Mouse (Mus musculus): ENCODE results near the gene Hgd.

Gene Hgd

DNA sequence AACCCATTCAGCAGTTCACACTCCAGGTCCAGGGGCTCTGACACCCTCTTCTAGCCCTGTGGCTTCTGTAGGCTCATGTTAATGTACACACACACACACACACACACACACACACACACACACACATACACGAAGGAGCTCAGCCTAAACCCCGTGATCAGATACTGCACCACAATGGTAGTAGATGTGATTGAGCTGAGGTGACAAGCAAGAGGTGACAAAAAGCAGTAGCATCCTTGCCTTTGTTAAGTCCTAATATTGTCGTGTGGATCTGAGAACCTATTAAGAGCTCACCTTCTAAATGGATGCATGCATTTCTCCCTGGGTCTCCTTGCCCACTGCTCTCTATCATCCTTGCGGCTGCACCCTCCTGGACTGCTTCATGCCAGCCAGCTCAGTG is 698 bp downstream of the Hgd start:
- DNase-seq (ENCODE audit: low spot score in 2 of 2) = no peak

DNA sequence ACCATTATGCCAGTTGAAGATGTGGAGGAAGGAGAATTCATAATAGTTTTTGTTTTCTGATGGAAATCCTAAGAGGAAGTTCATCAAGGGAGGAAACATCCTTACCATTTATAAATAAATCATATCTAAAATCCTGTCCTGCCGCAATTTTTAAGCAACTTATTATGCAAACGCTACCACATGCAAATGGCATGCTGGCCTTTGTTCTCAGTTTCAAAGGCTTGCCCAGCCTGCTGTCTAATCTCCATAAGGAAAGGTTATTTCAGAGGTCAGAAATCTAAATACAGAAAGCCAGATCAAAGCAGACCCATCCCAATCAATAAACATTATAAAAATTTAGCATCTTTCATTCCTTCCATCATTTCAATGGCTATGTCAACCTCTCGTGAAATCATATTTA is 1.9 kb downstream of the Hgd start:
- DNase-seq (ENCODE audit: low spot score in 2 of 2) = no peak

DNA sequence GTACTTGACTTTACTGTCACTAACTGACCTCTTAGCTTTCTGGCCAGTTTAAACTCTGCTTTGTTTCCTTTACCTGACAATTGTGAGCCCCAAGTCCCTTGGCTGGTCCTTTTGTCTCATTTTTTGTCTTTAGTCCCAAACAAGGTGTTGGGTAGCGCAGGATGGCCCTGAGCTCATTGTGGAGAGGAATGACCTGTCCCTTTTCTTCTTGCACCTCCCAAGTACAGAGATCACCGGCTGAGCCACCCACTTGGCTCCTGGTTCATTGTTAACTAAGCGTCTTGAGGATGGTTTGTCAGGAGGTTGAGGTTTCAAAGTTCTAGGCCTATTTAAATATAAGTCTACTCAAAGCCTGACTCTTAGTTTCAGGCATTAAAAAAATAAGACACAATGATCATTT is 3.4 kb downstream of the Hgd start:
- DNase-seq (ENCODE audit: low spot score in 2 of 2) = no peak

DNA sequence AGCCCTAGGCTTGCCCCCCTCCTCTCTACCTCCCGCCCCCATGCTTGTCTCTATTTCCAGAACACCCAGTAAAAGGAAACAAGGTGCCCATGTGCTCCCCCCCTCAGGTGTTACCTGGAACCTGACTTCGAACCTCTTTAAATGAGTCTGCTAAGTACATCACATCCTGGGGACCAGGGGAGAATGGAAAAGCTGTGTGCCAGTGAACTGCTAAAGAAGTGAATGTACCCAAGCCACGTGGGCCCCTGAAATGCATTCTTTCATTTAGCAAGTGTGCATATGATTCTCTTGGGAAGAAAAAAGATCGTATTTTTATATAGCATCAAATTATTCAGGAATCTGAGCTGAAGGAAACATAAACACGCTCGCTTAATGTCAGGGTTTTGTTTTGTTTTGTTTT is 3.8 kb downstream of the Hgd start:
- no peak for DNase-seq (ENCODE audit: low spot score in 2 of 2)

DNA sequence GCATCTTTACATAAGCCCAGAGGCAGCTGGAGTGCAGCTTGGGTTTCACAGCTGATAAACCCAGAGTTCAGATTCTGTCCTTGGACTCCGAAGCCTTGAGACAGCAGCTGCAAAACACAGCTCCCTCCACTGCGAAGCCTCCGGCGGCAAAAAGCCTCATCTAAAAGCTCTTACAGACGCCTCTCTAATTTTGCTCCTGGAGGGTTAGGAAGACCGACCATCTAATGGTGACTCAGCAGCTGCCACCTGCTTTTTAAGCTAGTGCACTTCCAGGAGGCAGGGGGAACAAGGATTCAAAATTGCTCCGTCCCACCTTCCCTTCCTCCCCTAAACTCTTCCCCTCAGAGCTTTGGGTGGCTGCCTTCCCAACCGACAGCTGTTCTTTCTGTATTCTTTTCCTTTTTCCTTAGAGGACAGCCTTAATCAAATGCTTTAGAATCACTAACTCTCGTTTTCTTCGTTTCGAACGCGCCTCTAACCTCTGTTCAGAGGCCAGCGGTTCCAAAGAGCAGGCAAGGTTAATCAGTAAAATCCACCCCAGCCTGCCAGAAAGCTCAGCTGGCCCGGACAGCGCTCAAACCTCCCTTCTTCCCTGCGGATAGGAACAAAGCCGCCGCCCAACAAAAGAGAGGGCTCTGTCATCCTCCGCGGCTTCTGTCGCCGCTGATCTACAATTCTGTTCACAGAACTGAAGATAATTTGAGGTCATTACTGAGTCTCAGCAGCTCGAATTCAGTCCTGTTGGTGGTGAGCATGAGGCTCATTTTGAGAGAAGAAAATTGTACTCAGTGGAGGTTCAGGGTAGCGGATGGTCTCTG is 4.5 kb downstream of the Hgd start:
- no peak for DNase-seq (ENCODE audit: low spot score in 2 of 2)

DNA sequence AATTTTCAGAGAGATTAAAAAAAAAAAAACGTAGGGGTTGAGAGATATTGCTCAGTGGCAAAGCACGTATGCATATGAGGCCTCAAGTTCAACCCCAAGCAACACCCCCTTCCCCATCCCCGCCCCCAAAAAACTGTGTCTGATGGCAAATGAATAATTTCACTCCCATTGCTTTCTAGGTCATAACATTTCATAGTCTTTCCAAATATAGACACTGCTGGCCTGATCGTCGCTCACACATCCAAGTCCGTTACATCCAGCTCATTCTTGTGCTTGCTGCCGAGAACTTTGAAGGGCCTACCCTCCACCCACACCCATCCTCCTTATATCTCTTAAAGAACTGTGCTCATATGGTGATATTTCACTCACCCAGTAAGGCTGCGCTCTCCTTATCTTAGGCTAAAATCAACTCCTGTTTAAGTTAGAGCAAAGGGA is 5.2 kb downstream of the Hgd start:
- no peak for DNase-seq (ENCODE audit: low spot score in 2 of 2)

DNA sequence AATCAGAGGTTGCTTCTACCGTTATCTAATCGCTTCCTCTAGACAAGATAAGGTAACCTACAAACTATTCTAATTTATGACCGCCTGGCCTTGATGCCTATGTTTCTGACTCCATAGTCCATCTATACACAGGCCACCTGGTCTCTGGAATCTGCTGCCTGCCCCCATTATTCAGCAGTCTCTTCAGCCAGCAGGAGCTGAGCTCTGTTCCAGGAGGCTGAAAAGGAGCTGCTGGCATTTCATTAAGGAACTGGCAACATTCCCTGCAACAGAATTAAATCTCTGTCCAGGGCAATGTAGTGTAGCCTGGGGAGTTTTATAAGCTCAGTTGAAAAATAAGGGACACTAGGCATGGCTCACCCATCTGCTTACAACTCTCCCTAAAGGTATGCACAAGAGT is 11.0 kb downstream of the Hgd start:
- no peak for DNase-seq (ENCODE audit: low spot score in 2 of 2)

DNA sequence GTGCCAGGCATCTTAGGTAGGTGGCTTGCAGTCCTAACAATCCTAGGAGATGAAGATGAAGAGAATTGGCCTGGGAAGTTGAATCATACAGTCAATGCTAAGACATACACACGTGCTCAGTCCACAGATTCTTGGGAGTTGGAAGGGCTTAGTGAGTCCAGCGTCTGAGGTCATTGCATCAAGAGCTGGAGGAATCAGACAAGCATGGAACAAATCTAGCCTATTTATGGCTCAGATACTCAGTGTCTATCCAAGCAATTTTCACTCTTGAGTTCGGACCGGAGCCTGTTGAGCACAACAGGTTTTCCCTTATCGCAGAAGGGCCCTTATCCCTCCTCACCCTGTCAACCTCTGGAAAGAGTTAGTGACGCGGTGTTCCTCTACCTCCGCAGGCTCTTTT is 11.6 kb downstream of the Hgd start:
- DNase-seq (ENCODE audit: low spot score in 2 of 2) = no peak

DNA sequence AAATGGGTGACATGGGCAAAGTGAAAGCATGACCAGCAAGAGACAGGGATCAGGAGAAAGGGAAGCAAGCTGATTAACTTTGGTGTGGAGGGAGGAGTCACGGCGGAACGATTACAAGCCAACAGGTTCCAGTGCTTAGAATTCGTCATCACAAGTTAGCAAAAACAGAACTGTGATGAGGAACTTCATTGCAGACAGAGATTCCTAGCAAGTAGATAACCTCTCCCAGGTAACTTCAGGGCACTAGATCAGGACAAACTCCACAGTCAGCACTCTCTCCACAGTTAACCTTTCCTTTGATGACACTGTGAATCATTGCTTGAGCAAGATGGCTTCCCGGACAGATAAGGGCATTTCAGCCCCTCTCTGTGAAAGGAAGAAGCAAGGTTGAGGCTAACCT is 17.5 kb downstream of the Hgd start:
- DNase-seq (ENCODE audit: low spot score in 2 of 2) = no peak

DNA sequence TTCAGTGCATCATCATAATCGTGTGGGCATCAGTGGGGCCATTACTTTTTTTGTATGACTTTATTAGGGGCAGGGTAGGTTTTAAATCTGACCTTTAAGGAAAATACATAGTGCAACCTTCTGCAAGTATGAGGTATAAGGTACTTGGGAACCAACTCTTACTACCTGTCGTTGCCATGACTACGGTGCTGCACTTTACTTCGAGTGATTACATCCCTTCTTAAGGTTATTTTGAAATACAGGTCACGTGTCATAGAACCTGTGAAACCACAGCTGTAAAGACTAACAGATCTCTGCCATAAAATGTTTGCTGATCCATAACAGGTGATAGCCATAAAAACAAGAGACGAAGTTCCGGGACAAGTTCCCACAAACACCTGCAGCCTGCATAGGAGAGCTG is 18.5 kb downstream of the Hgd start:
- no peak for DNase-seq (ENCODE audit: low spot score in 2 of 2)

DNA sequence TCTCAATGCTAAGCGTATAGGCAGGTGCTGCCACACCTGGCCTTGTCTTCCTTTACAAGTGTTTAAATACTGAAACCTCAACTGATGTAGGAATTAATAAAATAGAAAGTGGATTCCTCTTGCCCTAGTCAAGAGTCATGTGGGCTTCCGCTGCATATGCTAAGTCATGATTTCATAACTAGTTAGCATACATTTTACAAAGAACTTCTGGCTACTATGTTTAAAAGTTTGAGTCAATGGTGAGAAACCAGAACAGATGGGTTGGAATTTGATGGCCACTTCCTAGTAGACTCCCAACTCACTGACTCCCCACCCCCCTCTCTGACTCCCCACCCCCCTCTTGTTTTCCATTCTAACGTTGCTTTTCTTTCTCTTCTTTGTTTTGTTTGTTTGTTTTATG is 19.4 kb downstream of the Hgd start:
- DNase-seq (ENCODE audit: low spot score in 2 of 2) = no peak

DNA sequence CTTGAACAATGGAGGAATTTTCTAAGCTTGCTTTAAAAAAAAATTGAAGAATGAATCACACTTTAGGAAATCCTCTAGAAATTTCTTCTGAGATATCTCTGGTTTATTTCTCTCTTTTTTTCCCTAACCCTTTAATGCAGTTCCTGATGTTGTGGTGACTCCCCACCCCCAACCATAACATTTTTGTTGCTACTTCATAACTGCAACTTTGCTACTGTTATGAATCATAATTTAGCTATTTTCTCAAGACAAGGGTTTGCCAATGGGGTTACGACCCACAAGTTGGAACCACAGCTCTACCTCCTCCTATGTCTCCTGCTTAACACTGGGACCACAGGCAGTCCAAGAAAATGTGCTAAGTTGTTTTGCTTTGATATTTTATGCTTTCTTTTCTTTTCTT is 23.5 kb downstream of the Hgd start:
- no peak for DNase-seq (ENCODE audit: low spot score in 2 of 2)

DNA sequence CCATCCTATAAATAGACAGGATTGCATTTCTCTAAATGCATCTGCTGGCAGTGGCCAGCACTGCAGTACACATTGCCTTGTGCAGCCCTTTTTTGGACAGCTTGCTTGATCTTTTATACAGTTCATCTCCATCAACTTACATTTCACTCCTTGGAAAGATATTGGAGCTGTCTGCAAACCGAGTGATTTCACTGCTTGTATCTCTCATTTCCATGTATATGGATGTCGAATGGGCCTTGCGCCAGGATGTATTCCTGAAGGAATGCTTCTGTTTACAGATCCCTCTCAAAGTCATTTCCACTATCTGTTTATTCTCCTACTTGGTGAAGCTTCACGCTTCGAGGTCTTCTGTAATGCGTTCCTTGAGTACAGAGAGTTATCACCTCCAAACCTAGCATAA is 24.3 kb downstream of the Hgd start:
- DNase-seq (ENCODE audit: low spot score in 2 of 2) = no peak

DNA sequence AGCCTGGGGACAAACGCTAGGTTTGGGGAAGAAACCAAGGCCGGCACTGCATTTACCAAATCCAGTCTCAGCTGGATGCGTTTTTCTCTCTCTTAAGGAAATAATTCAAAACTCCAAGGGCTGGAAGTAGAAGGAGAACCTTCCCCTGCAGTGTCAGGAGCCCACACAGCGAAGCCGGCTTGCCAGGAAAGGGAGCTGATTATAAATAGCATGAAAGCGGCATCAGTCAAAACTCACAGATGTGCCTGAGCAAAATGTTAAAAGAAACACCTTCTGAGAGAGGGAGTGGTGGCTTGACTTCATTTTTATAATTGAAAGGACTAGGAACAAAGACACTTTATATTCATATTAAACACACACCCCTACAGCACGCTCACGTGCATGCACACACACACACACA is 30.4 kb downstream of the Hgd start:
- DNase-seq (ENCODE audit: low spot score in 2 of 2) = no peak

DNA sequence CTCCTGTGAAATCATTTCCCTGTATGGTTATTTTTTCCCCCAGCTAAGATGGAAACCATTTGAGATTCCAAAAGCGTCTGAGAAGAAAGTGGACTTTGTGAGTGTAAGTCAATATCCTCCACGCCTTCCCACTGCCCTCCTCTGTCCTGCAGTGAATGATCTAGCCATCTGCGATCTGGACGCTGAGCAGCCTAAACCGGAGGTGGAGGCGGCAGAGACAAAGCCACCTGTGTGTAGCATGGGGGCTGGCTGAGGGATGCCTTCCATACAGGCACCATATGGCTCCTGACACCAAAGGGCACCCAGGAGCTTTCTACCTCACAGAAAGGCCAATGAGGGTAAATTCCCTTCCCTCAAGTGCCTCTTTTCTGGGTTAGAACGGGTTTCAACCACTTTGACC is 31.1 kb downstream of the Hgd start:
- DNase-seq (ENCODE audit: low spot score in 2 of 2) = no peak

DNA sequence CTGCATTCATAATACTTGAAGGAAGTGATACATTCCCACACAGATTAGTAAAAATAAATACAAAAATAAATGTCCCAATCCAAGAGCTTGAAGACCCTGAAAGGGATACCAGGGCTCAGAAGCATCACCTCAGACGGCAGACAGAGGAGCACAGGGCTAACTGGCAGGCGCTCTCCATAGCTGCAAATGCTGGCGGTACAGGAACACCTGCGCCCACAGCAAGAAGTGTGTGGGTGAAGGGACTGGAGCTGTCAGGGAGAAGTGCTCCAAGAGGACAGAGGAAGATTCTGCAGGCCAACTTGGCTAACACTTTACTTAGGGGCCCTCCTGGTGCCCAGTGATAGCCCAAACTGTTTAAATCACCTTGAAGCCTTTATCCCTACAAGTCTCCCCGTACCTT is 32.1 kb downstream of the Hgd start:
- DNase-seq (ENCODE audit: low spot score in 2 of 2) = no peak

DNA sequence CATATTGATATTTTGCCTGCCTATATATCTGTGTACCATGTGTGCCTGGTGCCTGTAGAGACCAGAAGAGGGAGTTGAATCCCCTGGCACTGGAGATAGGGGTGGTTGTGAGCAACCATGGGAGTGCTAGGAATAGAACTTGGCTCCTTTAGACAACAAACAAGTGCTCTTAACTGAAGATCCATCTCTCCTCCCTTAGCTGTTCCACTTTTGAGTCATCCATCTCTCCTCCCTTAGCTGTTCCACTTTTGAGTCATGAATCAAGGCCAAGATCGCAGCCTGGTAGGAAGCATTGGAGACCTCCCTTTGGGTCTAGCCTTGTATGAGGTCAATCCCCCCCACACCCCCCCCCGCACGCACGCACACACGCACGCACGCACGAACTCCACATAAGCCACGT is 34.6 kb downstream of the Hgd start:
- DNase-seq (ENCODE audit: low spot score in 2 of 2) = no peak

DNA sequence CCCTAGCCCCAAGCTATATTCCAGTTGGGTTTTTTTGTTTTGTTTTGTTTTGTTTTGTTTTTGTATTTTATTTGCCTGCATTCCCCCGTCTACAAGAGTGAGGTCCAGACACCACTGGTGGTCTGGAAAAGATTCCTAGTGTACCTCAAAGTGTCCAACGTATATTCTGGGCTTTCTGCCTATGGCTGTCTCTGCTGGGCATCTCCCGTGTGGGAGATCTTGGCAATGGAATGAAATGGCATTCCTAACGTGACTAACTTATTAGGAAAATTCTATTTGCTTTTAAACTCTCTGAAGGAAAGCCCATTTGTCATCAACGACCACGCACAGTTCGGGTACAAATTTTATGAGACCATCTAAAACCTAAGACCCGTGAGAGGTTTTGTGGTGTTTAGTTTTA is 35.5 kb downstream of the Hgd start:
- no peak for DNase-seq (ENCODE audit: low spot score in 2 of 2)

DNA sequence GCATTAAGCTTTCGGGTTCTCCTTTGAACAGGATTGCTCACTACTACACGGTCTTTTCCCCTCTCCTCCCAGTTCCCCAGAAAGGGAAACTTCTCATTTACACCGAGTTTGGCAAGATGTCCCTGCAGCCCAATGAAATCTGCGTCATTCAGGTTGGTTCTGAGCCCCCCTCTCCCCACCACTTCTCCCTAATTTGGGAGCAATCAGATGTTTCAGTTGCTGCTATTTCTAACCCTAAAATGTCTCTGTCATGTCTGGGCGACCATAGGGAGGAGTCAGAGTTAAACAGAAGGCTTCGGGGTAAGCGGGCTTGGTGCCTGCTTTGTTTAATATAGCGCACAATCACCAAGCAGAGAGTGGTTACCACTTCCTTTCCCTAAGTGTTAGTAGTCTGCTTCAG is 36.2 kb downstream of the Hgd start:
- DNase-seq (ENCODE audit: low spot score in 2 of 2) = no peak

DNA sequence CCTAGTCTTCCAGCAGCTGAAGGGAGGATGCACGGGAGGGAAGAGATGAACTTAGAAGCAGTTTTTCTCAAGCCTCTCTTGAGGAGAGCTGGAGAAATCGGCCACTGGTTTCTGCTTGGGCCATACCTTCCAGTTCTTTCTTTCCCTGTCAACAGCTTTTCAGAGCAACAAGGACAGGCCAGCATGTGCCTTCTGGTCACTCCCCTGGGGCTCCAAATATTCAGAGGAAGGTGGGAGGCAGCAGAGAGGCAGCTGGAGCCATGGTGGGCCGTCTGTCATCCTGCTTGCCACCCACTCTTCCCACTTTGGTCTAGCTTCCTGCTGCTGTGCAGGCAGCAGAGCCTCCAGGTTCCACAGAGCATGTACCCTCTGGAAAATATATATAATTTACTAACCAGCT is 37.7 kb downstream of the Hgd start:
- no peak for DNase-seq (ENCODE audit: low spot score in 2 of 2)

DNA sequence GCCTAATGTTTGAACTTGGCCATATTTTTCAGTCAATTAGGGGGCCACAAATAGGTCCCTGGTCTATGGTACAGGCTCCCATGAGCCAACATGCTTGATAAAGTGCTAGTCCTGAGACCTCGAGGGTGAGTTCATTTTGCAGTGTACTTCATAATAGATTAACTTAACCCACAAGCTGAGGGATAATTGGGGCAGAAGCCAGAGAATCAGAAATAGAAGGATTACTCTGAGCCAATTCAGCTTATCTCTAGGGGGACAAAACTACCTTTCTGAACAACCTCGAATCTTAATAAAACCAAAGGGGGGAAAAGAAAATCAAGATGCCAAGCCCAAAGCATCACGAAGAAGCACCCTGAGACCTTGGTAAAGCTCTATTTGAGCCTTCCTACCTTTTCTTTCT is 42.5 kb downstream of the Hgd start:
- DNase-seq (ENCODE audit: low spot score in 2 of 2) = no peak

DNA sequence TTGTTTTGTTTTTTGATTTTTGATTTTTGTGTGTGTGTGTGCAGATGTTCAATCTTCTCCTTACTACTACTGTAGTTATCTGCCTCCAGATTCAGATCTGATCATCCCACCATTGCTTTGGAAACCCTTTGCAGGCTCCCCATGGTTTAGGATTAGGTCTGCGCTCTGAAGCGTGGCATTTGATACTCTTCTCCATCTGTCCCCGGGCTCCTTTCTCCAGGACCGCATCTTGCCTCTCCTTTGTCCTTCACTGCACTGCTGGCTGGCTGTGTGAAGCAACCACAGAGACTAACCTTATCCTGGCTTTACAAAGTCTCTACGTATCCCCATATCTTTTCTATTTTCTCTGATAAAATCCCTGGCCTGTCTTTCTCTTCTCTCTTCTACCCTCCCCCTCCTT is 43.0 kb downstream of the Hgd start:
- no peak for DNase-seq (ENCODE audit: low spot score in 2 of 2)

DNA sequence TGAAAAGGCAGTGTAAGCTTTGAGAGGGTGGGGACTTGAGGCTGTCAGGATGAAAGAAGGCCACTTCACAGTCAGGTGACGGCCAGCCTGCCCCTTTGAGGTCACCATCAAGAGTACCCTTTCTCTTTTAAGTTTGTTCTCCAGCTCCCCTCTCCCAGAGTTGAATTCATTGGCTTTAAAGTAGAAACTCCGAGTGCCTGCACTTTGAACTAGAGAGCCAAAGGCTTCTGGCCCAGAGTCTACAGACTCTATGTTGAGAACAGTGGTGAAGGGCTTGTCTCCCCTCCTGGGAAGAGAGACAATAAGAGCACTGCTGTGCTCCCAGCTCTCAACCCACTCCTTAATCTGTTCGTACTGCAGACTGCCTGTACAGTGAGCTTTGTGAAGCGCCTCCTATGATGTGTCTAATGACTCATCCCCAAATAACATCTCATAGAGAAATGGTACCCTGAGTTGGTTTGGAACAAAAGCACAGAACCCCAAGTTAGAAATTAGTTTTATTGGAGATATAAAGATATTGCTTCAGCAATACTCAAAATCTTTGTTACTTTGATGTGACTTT is 46.5 kb downstream of the Hgd start:
- no peak for DNase-seq (ENCODE audit: low spot score in 2 of 2)

DNA sequence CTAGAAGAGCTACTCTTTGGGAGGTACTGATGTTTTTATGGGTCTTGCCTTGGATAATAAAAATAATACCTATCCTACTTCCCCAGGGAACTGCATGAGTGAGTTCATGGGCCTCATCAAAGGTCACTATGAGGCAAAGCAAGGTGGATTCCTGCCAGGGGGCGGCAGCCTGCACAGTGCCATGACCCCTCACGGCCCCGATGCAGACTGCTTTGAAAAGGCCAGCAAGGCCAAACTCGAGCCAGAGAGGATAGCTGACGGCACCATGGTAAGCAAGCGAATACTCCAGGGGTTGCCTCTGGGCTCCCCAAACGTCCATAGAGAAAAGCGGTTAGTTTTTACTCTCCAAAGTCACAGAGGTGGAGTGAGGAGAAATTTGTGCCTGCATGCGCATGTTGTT is 48.4 kb downstream of the Hgd start:
- DNase-seq (ENCODE audit: low spot score in 2 of 2) = no peak
